Mouse (Mus musculus) liver, embryonic 15.5 days (tissue): Measurements from ENCODE around the gene Gria2. TPM values are rescaled to one million over a fixed set of nuclear protein-coding genes. Genes with fewer than 3 reads are reported as not detected.

ENCODE experiments used
- ATAC-seq: fragments of 200-750 bp; cut with Nextera tagmentation; 2 replicates; pipeline ENCODE4 v1.8.0; 2017; ENCODE audit warnings: moderate number of reproducible peaks, mild to moderate bottlenecking, moderate library complexity; ENCODE audit not compliant: insufficient read depth
- H3K27ac ChIP-seq: fragments of 300-500 bp; sonication (generic); replicated peaks from 2 replicates; pipeline ENCODE4 v1.5.1; 2015; ENCODE audit warnings: mild to moderate bottlenecking, inconsistent platforms
- H3K27me3 ChIP-seq: fragments of 300-500 bp; sonication (generic); 2 replicates; pipeline ENCODE4 v1.6.1; 2015; ENCODE audit warnings: mild to moderate bottlenecking, inconsistent platforms
- H3K36me3 ChIP-seq: fragments of 300-500 bp; sonication (generic); replicated peaks from 2 replicates; pipeline ENCODE4 v1.6.1; 2015; ENCODE audit warnings: moderate library complexity, mild to moderate bottlenecking, inconsistent platforms
- H3K4me1 ChIP-seq: fragments of 300-500 bp; sonication (generic); replicated peaks from 2 replicates; pipeline ENCODE4 v1.6.1; 2015; ENCODE audit warnings: inconsistent platforms
- H3K4me2 ChIP-seq: fragments of 300-500 bp; sonication (generic); 2 replicates; pipeline ENCODE4 v1.6.1; 2015; ENCODE audit warnings: moderate library complexity, mild to moderate bottlenecking, inconsistent platforms
- H3K4me3 ChIP-seq: fragments of 300-500 bp; sonication (generic); replicated peaks from 2 replicates; pipeline ENCODE4 v1.5.1; 2015; ENCODE audit warnings: mild to moderate bottlenecking, inconsistent platforms
- H3K9ac ChIP-seq: fragments of 300-500 bp; sonication (generic); 2 replicates; pipeline ENCODE4 v1.6.1; 2015; ENCODE audit warnings: moderate library complexity, mild to moderate bottlenecking, inconsistent platforms
- H3K9me3 ChIP-seq: fragments of 300-500 bp; sonication (generic); replicated peaks from 2 replicates; pipeline ENCODE4 v1.6.1; 2016; ENCODE audit warnings: inconsistent platforms
- WGBS: fragments of 180-500 bp; shearing (Covaris S2); methylation state at CpG from one replicate; pipeline ENCODE4 v1.1.7; 2015; ENCODE audit warnings: mixed read lengths; ENCODE audit not compliant: insufficient replicate concordance; 5-methylcytosine and 5-hydroxymethylcytosine counted together
- polyA plus RNA-seq: library from polyadenylated mRNA; unstranded; fragments of >200 nt; fragmentation: Nextera tagmentation; extraction: Ambion mirVana; gene quantifications from 2 replicates; pipeline ENCODE4 v1.2.1, GENCODE M21; 2015

Gene Gria2
- polyA plus RNA-seq, 1 experiment from 2014 or later = 0.20 TPM

DNA sequence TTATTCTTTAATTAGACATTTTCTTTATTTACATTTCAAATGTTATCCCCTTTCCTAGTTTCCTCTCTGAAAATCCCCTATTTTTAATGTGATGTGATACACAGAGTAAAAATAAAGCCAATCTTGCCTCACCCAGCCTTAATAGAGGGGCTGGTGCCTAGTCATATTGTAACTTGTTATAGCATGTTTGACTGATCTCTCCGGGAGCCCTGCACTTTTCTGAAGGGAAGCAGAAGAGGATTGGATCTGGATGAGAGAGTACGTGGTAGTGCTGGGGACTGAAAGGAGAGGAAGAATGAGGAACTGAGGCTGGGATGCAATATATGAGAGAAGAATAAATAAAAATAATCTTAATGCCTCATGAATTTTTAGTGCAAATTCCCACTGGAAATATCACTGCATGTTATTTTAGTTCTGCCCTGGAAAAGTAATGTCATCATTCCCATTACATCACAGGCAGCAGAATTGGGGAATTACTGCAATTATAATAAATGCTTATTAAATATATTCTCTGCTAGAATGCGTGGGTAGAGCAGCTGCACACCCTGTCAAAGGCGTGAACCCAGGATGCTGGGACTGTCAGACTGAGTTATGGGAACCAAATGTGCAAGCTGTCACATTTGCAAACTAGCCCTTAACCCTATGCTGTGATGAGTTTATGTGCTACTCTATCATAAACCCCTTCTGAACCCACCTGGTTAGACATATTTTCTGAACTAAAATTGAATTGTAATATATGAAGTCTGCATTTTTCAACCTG is 28.4 kb downstream of the Gria2 start:
- WGBS = 50% methylated on average over 4 of the region's 4 CpGs
- no peak for ATAC-seq
- Histone ChIP-seq H3K4me2 (no peak overlapping the region), H3K27me3 (no peaks in the 10 kb centered on the region), H3K4me1 (no peaks in the 10 kb centered on the region), H3K27ac (no peak overlapping the region), H3K4me3 (no peak overlapping the region), H3K36me3 (no peaks in the 10 kb centered on the region), H3K9ac (no peak overlapping the region), H3K9me3 (no peaks in the 10 kb centered on the region)

DNA sequence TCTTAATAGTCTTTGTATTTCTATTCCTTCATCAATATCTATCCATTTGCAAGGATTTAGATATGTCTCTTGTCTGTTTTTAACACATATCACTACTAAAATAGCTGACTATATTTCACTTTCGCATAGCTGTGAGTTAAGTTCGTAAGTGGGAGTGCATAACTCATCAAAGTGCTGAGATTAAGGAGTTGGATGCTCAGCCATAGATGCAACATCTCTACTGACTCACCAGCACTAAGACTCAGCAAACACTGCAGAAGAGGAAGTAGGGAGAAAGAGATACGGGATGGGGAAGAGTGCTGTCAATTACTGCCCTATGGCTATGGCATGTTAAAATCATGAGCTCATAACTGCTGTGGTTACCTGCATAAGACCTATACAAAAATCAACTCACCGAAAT is 29.4 kb downstream of the Gria2 start:
- no peak for ATAC-seq
- no peaks in the 10 kb centered on the region for H3K4me1 ChIP-seq
- H3K27me3 ChIP-seq = no peaks in the 10 kb centered on the region
- no peaks in the 10 kb centered on the region for H3K9me3 ChIP-seq
- no peak overlapping the region for H3K4me3 ChIP-seq
- no peaks in the 10 kb centered on the region for H3K36me3 ChIP-seq
- no peak overlapping the region for H3K4me2 ChIP-seq
- H3K9ac ChIP-seq = no peak overlapping the region
- no peak overlapping the region for H3K27ac ChIP-seq
- 56% methylated on average over 4 of the region's 4 CpGs for WGBS

DNA sequence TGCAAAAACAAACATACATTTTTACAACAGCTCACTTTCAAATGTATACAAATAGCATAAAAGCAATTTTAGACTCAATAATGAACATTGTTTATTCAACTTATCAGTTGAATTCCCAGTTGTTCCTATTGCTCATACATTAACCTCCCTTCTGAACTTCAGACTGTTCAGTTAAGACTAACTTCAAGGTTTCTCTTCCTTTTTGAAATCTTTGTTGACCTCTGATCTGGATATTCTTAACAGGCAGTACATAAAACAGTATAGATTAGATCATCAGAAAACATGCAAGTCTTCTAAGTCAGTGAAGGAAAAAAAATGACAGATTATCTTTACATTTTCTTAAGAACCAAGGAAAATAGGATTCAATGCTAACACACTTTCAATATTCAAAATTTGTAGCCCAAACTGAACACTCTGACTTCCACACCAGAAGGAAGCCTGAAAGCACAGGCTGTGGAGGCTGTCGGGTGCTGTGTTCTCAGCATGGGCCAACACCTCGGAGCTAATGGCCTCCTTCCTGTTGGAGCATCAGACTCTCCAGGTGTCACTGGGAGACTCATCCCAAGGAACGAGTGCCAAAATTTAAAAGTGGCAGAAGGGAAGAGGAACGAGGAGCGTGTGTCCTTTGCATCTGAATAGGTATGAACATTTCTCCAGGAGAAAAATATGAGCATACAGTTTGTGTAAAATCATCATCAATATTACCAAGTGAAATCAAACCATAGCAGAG is 33.0 kb downstream of the Gria2 start:
- no peak overlapping the region for H3K4me3 ChIP-seq
- H3K27ac ChIP-seq = no peak overlapping the region
- H3K4me1 ChIP-seq = no peaks in the 10 kb centered on the region
- H3K4me2 ChIP-seq = no peak overlapping the region
- no peaks in the 10 kb centered on the region for H3K27me3 ChIP-seq
- no peak overlapping the region for H3K9ac ChIP-seq
- H3K9me3 ChIP-seq = no peaks in the 10 kb centered on the region
- H3K36me3 ChIP-seq = no peaks in the 10 kb centered on the region
- WGBS = 51% methylated on average over 5 of the region's 5 CpGs
- ATAC-seq = no peak

DNA sequence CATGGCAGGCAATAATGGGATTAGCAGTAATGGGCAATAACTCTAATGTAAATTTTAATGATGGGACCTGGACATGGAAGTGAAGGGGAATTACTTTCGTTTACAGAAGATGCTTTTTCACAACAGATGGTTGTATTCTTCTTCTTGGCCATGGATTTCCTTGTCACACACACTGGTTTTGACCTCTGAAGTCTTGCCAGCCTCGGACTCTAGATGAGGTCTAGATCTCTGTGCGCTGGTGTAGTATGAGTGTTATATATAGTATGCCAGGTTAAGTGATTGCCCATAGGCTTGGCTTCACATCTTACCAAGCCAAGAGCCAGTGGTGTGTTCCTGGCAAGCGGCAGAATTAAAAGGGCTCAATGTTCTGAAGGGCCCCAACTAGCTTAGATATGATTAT is 43.7 kb downstream of the Gria2 start:
- no peak overlapping the region for H3K27ac ChIP-seq
- no peak overlapping the region for H3K4me3 ChIP-seq
- no peak for ATAC-seq
- H3K9ac ChIP-seq = no peak overlapping the region
- 57% methylated on average over 4 of the region's 4 CpGs for WGBS
- H3K4me1 ChIP-seq = no peaks in the 10 kb centered on the region
- H3K27me3 ChIP-seq = no peaks in the 10 kb centered on the region
- H3K4me2 ChIP-seq = no peak overlapping the region
- H3K36me3 ChIP-seq = no peaks in the 10 kb centered on the region
- H3K9me3 ChIP-seq = no peaks in the 10 kb centered on the region

DNA sequence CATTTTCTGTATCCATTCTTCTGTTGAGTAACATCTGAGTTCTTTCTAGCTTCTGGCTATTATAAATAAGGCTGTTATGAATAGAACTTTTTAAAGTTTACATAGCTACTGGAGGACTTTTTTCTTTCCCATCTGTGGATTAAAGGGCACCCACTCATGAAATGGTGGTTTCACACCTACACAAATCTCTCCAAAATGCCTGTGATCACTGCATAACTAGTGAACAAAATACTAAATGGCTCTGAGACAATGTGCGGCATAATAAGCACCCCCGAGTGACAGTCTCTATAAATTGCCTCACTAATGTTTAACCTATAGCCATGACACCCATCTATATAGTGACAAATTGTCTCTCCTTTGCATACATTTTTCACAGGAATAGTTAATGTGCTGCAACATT is 44.3 kb downstream of the Gria2 start:
- H3K36me3 ChIP-seq = no peaks in the 10 kb centered on the region
- WGBS = 66% methylated on average over 2 of the region's 2 CpGs
- no peak for ATAC-seq
- H3K9ac ChIP-seq = no peak overlapping the region
- H3K4me2 ChIP-seq = no peak overlapping the region
- H3K4me1 ChIP-seq = no peaks in the 10 kb centered on the region
- H3K27me3 ChIP-seq = no peaks in the 10 kb centered on the region
- H3K9me3 ChIP-seq = no peaks in the 10 kb centered on the region
- no peak overlapping the region for H3K4me3 ChIP-seq
- no peak overlapping the region for H3K27ac ChIP-seq

DNA sequence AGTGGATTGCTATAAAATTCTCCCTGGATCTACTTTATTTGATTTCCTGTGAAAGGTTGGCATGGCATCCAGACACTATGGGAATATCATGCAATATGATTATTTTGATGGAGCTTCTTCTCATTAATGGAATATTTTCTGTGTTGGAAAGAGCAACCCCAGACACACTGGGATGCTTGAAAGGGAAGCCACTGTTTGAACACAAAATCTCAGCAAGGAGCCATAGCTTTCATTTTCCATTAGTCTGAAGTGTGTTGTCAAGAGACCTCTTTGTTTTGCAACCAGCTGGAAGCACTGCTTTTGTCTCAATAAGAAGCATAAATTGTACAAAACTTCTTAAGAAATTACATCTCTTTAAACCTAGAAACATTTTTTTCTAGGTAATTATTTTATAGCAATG is 51.8 kb downstream of the Gria2 start:
- no peak overlapping the region for H3K27ac ChIP-seq
- H3K4me2 ChIP-seq = no peak overlapping the region
- no peak for ATAC-seq
- H3K9me3 ChIP-seq = no peaks in the 10 kb centered on the region
- no peaks in the 10 kb centered on the region for H3K27me3 ChIP-seq
- H3K4me1 ChIP-seq = no peaks in the 10 kb centered on the region
- H3K4me3 ChIP-seq = no peak overlapping the region
- no peaks in the 10 kb centered on the region for H3K36me3 ChIP-seq
- no peak overlapping the region for H3K9ac ChIP-seq

DNA sequence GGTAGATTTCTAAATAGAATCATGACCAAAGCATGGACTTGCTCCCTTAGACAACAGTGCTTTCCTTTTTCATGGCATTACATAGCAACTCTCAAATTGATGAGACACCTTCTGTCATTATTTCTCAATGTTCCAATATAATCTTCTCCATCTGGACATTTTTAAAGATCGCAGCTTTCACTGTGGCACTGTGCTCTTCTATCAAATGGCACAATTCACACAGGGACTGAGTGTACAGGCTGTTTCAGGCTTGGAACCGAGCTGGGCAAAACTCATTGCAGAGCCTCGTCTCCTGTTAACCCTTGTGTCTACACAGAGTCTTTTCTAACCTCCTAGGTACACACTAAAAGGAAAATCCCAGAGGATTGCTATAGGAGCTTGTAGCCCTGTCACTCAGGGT is 77.4 kb downstream of the Gria2 start:
- H3K4me1 ChIP-seq = no peaks in the 10 kb centered on the region
- no peak overlapping the region for H3K9ac ChIP-seq
- H3K4me3 ChIP-seq = no peak overlapping the region
- WGBS = 51% methylated on average over 3 of the region's 3 CpGs
- H3K4me2 ChIP-seq = no peak overlapping the region
- H3K27ac ChIP-seq = no peak overlapping the region
- ATAC-seq = no peak
- no peaks in the 10 kb centered on the region for H3K27me3 ChIP-seq
- no peaks in the 10 kb centered on the region for H3K9me3 ChIP-seq
- H3K36me3 ChIP-seq = no peaks in the 10 kb centered on the region

DNA sequence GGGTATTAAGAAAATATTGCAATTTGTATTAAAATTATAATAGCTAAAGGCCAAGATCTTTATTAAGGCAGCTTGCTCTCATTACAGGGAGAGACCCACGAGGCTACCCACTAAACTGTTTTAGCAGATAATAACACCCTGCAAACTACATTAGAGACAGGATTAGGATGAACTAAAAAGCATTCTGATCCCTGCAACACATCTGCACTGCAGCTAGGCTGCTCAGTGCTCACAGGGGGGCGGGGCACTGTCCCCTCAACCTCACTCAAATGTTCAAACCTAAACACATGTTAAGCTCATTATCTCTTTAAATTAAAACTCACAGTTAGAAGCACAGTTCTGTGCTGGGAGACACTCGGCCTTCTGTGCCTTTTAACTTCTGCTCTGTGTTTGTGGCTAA is 89.5 kb downstream of the Gria2 start:
- no peaks in the 10 kb centered on the region for H3K27me3 ChIP-seq
- H3K36me3 ChIP-seq = no peaks in the 10 kb centered on the region
- no peak overlapping the region for H3K4me3 ChIP-seq
- H3K27ac ChIP-seq = no peak overlapping the region
- no peaks in the 10 kb centered on the region for H3K9me3 ChIP-seq
- H3K4me2 ChIP-seq = no peak overlapping the region
- no peak overlapping the region for H3K9ac ChIP-seq
- no peaks in the 10 kb centered on the region for H3K4me1 ChIP-seq
- ATAC-seq = no peak
- 39% methylated on average over 3 of the region's 3 CpGs for WGBS

DNA sequence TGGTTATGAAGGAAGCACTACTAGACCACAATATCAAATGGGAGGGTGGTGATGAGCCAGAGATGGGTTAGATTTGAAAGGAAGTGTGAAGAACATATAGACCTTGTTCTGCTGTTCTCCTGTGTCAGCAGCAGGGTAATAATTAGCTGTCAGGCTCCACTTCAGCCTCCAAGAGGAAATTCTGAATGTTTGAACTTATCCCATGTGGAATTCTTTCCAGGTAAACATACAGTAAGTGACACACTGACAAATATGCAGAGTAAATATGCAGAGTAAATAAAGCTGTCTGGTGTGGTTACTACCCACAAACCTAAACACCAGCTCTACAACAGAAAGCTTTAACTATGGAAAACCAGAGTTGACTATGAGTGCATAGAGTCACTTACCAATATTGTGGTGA is 93.6 kb downstream of the Gria2 start:
- ATAC-seq = 0 out of 2 replicates have a peak, but pooled peaks have one; percentile 52
- no peak overlapping the region for H3K4me2 ChIP-seq
- H3K9me3 ChIP-seq = no peaks in the 10 kb centered on the region
- H3K4me3 ChIP-seq = no peak overlapping the region
- H3K36me3 ChIP-seq = no peaks in the 10 kb centered on the region
- no peak overlapping the region for H3K9ac ChIP-seq
- no peaks in the 10 kb centered on the region for H3K27me3 ChIP-seq
- no peaks in the 10 kb centered on the region for H3K4me1 ChIP-seq
- H3K27ac ChIP-seq = no peak overlapping the region

DNA sequence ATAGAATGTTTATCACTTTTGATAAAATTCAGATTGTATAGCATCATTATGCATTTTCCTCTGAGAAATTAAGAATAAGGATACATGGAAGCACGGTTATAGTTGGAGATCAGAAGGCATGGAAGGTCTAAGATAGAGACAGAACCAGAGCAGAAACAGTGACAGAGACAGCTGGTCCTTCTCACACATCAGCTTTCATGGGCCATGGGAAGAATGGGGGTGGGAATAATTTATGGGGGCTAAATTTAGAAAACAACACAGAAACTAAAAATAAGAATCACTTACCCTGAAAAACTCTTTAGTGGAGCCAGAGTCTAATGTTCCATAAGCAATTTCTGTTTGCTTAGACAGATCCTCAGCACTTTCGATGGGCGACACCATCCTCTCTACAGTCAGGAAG is 100.5 kb downstream of the Gria2 start:
- H3K4me2 ChIP-seq = no peak overlapping the region
- H3K36me3 ChIP-seq = no peaks in the 10 kb centered on the region
- H3K4me1 ChIP-seq = no peaks in the 10 kb centered on the region
- no peak for ATAC-seq
- H3K9me3 ChIP-seq = no peaks in the 10 kb centered on the region
- 64% methylated on average over 3 of the region's 3 CpGs for WGBS
- no peaks in the 10 kb centered on the region for H3K27me3 ChIP-seq
- H3K9ac ChIP-seq = no peak overlapping the region
- no peak overlapping the region for H3K27ac ChIP-seq
- no peak overlapping the region for H3K4me3 ChIP-seq

DNA sequence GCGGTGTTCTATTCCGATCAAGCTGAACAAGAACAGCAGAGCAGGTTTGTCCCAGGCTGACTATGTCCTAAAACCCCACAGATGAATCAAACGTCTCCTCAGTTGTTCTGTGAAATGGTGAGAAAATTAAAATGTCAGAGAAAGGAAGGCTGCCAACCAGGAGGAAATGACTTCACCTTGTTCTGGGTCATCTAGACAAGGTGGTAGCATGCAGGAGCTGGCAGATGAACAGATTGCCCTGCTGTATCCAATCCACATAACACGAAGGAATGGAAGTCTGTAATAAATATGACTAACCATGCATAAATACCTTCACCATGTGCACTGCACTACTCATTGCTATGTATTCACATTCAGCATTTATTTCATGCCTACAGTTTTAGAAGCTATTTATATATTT is 105.1 kb downstream of the Gria2 start:
- H3K4me3 ChIP-seq = no peak overlapping the region
- H3K4me1 ChIP-seq = no peaks in the 10 kb centered on the region
- no peak overlapping the region for H3K4me2 ChIP-seq
- no peak overlapping the region for H3K9ac ChIP-seq
- no peak overlapping the region for H3K27ac ChIP-seq
- H3K9me3 ChIP-seq = no peaks in the 10 kb centered on the region
- H3K36me3 ChIP-seq = no peaks in the 10 kb centered on the region
- WGBS = 65% methylated on average over 4 of the region's 4 CpGs
- no peak for ATAC-seq
- H3K27me3 ChIP-seq = no peaks in the 10 kb centered on the region

DNA sequence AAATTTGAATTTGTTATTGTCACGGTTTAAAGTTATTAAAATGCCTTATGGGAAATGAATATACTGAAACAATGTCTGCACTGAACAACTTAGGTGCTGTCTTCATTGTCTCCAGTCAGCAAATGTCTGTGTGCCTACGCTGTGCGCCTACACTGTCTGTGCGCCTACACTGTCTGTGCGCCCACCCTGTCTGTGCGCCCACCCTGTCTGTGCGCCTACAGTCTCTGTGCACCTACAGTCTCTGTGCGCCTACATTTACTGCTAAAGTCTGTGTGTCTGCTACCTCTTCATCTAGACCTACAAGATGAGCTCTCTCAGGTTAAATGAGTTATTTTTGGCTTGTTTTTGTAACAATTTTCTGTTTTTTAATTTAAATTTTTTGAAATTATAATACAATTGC is 107.7 kb downstream of the Gria2 start:
- 77% methylated on average over 8 of the region's 8 CpGs for WGBS
- ATAC-seq = no peak
- Histone ChIP-seq H3K36me3 (no peaks in the 10 kb centered on the region), H3K9me3 (no peaks in the 10 kb centered on the region), H3K4me2 (no peak overlapping the region), H3K9ac (no peak overlapping the region), H3K4me3 (no peak overlapping the region), H3K27ac (no peak overlapping the region), H3K4me1 (no peaks in the 10 kb centered on the region), H3K27me3 (no peaks in the 10 kb centered on the region)
